Mouse (Mus musculus): ENCODE results near the gene Figla.

- no peak for TF ChIP-seq POLR2A (IDR thresholded peaks at IDR 0.05; ENCODE audit: control insufficient read depth, low read depth, low read length)
- TF ChIP-seq CTCF (IDR thresholded peaks at IDR 0.05; ENCODE audit: control insufficient read depth, insufficient read depth, insufficient replicate concordance, low read depth, low read length), result no peak
Measured at GRCm38 (mm10) chr6:86053099-86053498, 37.1 kb downstream of the Figla start.

Data from testis, adult 2 months (tissue).